Mouse (Mus musculus) regulatory T cell (primary cell): Measurements from ENCODE around the gene Tnrc6b.

ENCODE experiments used
- in situ Hi-C: fragments of 300-600 bp; cut with MboI, MseI; formaldehyde crosslinking; loops from one replicate; pipeline ENCODE4 v1.15.1; 2025; ENCODE audit warnings: high pct_unique_total_duplicates

Tnrc6b gene

GRCm38 (mm10) chr15:80949431-80949830 lies 238.3 kb downstream of the Tnrc6b start:
- in situ Hi-C loops = loop anchor here (5.0 kb wide), 1 partner anchor 242 kb away; no protein-coding TSS in a partner anchor

DNA sequence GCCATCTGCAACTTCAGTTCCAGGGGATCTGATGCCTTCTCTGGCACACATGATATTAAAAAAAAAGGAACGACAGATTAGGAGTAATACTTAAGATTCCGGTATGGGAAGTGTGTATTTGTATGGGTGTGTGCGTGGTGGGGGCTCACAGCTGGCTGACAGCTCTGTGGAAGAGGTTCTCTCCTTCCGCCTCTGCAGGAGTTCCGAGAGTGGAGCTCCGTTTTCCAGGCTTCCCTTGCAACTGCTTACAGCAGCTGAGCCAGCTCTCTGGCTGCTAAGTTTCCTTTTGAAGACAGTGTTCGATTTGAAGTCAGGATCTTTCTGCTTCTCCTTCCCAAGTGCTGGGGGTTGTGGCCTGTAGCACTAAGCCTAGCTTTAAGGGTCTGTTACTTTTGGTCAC lies 238.9 kb downstream of the Tnrc6b start:
- in situ Hi-C loops = no loop called here

GRCm38 (mm10) chr15:80953971-80954370 lies 242.9 kb downstream of the Tnrc6b start:
- in situ Hi-C loops = no loop called here

DNA sequence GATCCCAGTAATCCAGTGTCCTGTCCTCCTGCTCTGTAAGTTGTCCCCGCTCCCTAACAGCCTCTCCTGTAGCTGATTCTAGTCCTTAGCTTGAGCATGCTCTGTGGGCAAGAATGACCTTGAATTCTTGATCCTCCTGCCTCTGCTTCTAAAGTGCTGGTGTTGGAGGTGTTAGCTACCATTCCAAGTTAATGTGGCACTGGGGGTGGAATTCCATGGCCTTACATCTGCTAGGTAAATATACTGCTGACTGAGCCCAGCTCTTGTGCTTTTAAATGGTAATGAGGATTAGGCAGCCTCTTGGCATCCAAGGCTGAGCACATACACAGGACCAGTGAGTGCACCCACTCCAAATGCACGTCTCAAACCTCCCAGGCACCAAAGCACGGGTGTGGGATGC lies 243.7 kb downstream of the Tnrc6b start:
- in situ Hi-C loops = no loop called here

DNA sequence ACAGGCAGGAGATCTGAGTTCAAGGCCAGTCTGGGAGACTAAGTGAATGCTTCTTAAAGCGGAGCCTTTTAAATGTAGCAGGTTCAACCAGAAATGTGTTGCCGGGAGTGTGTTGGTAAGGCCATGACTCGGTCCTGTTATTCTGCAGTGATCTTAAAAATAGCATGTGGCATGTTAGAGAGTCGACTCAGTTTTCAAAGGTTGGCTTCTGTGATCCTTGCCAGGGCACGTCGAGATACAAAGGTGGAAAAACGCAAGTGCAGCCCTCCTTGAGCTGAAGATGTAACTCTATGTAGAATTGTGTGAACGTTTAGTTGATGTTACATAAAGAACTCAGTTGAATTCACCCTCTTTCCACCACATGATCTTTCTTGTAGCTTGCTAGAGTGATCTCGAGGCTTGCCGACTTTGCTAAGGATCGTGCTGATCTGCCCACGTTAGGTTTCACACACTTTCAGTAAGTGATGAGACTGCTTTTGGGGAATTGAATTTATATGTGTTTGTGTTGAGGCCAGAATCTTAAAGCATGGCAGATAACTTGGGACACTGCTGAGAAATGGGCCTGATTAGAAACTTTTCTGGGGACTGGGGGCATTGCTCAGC lies 244.8 kb downstream of the Tnrc6b start:
- in situ Hi-C loops = no loop called here

DNA sequence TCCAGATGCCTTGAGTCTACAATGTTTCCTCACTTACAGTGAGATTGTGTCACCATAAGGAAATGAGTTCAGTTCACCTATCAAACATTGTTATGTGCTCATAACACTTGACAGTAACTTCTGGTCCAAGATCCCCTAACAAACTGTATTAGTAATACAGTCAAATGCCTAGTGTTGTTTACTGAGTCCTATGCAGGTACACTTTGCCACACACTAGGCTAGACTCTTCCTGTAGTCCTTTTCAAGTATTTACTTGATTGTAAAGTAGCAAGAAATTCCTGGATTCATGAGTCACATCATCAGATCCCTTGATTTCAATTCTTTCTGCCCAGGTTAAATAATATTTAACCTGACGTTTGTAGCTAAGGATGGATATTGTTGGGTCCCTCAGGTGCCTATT lies 258.3 kb downstream of the Tnrc6b start:
- in situ Hi-C loops = no loop called here

DNA sequence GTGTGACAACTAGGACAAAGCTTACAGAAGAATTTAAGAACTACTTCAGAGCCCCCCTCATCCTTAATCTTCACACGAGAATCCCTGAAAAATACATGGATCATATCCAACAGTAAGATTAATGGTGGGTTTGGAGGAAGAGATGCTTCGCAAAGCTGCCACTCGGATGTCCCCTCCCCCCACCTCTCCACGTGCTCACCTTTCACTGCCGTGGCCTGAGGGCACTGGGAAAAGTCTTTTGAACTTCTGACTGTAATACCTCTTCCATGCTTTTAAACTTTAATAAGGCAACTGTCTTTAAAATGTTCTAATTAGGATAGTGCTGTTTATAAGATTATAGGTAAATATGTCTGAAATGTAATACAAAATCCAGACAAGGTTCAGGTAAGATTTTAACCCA lies 263.2 kb downstream of the Tnrc6b start:
- in situ Hi-C loops = no loop called here

DNA sequence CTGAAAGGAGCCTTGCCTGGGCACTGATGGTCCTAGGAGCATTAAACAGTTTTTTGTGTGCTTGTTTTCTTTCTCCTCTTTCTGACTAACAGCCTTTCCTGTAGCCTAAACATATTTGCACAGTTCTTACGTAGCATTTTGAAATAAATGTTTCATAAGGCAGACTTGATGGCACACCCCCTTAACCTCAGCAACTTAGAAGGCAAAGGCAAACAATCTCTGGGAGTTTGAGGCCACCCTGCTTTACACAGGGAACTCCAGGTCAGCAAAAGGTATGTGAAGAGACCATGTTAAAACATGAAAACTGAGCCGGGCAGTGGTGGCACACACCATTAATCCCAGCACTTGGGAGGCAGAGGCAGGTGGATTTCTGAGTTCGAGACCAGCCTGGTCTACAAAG lies 264.6 kb downstream of the Tnrc6b start:
- in situ Hi-C loops = no loop called here

- in situ Hi-C loops = no loop called here
Measured at GRCm38 (mm10) chr15:80977620-80978334, 266.7 kb downstream of the Tnrc6b start, which contains the start of gene Sgsm3. TSS of gene Sgsm3 (plus strand) at chr15:80977765.

GRCm38 (mm10) chr15:80979611-80980010 lies 268.5 kb downstream of the Tnrc6b start:
- in situ Hi-C loops = no loop called here

- in situ Hi-C loops = no loop called here
Measured at GRCm38 (mm10) chr15:80981176-80981575, 270.1 kb downstream of the Tnrc6b start.

DNA sequence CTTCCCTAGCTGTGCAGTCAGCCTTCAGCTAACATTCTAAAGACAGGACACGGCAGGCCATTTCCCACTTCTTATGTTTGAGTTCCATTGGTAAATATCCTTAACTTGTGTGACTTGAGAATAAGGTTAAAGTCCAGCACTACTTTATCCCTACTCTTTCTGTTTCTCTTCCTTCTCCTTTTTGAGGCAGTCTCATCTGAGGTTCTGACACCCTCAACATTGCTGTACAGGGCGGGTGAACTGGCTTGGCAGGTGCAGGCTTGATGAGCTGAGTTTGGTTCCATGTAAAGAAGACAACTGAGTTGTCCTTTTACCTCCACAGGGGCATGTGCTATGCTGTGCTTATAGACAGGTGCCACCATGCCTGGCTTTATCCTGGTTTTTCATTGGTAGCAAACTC lies 272.2 kb downstream of the Tnrc6b start:
- in situ Hi-C loops = no loop called here

DNA sequence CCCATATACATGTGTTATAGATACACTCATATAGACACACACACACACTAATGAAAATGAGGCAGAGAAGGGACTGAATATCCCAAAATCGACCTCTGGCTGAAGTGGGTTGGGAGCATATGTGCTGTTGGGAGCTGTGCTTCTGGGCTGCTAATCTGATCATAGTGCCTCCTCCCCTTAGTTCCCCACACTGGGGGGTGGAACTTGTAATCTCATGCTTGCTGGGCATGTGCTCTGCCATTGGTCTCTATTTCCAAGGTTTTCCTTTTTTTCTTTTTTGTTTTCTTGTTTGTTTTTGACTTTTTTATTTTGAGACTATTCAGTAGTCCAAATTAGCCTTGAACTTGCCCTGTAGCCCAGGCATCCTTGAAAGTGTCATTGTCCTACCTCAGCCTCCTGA lies 277.2 kb downstream of the Tnrc6b start:
- in situ Hi-C loops = no loop called here

DNA sequence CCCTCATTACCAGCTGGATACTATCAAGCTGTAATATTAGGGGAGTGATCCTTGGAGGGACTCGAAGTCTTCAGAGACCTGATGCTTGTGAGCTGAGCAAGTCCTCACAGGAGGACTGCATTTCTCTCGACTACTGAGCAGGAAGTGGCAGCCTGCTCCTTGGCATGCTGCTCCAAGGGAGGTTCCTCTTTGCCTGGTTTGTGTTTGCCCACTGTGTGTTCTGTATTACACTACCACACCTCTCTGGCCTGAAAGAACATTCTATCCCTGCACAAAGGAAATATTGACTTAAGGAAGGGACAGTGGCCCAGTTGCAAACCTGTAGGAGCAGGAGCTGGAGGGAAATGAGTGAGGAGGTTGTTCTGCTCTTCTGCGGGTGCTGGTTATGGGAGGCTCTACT lies 278.6 kb downstream of the Tnrc6b start:
- in situ Hi-C loops = no loop called here
